Mouse (Mus musculus): ENCODE results near the gene Vtcn1.

DNA sequence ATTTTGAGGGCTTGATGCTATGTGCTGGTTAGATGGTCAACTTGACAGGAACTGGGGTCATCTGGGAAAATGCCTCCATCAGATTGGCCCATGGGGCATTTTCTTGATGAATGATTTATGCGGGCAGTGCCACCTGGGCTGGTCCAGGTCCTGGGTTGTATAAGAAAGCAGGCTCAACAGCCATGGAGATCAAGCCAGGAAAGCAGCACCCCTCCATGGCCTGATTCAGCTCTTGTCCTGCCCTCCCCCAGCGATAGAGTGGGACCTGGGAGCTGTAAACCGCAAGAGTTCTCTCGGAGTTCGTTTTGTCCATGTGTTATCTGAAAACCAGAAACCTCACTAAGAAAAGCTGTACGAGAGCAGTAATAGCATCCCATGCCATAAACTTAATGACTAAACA, 110.3 kb downstream of the Vtcn1 start:
- TF ChIP-seq TAL1 (IDR thresholded peaks at IDR 0.05; ENCODE audit: low read length) (no peak), GATA1 (IDR thresholded peaks at IDR 0.05; ENCODE audit: low read length) (no peak)

Data from erythroblast, embryonic 14.5 days (primary cell).